Mouse (Mus musculus): Measurements from ENCODE around the gene Kdf1. TPM values are rescaled to one million over a fixed set of nuclear protein-coding genes. Genes with fewer than 3 reads are reported as not detected.

Gene Kdf1
- polyA plus RNA-seq, 1 experiment = not detected

DNA sequence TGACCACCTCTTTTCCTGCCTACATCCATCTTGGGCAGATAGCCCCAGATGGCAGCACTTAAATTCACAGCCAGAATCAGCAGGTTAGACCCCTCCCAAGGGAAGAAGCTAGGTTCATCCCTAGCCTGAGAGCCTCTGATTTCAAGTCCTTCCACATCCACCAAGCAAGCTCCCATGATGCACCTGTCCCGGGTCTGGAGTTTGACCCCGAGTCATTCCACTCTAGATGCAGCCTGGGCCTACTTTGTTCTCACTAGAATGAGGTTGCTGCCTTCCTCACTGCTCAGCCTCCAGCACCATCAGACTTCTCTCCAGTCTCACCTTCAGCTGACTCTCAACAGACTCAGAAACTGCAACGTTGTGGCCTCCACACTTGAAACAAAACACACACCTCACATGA lies 17.3 kb downstream of the Kdf1 start:
- Histone ChIP-seq H3K36me3 (ENCODE audit: control insufficient read depth) (peaks cover 89% of the 10 kb centered on the region), H3K4me3 (replicated peaks) (no peak overlapping the region), H3K27me3 (ENCODE audit: control insufficient read depth) (no peaks in the 10 kb centered on the region), H3K4me1 (ENCODE audit: control insufficient read depth) (no peaks in the 10 kb centered on the region), H3K9me3 (ENCODE audit: control insufficient read depth, low read length) (no peaks in the 10 kb centered on the region)
- TF ChIP-seq GATA1 (IDR thresholded peaks at IDR 0.05; ENCODE audit: low read length) (no peak), TAL1 (IDR thresholded peaks at IDR 0.05; ENCODE audit: low read length) (no peak)

DNA sequence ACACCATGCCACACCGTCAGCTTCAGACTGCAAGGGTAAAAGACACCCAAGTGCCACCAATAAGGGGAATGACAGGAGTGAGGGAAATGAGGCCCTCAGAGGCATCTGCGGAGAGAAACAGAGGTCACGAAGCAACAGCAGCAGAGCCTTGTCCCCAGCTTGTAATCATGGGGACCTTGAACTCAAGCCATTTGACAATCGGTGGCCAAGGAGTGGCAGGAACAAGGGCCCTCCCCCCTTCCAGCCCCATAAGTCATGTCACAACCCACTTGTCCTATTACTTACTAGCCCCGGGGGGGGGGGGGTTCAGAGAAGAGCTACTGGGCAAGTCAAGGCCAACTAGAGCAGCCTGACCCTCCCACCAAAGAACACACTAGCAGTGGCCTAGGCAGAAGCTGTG lies 17.9 kb downstream of the Kdf1 start:
- H3K27me3 ChIP-seq (ENCODE audit: control insufficient read depth) = no peaks in the 10 kb centered on the region
- no peak overlapping the region for H3K4me3 ChIP-seq (replicated peaks)

DNA sequence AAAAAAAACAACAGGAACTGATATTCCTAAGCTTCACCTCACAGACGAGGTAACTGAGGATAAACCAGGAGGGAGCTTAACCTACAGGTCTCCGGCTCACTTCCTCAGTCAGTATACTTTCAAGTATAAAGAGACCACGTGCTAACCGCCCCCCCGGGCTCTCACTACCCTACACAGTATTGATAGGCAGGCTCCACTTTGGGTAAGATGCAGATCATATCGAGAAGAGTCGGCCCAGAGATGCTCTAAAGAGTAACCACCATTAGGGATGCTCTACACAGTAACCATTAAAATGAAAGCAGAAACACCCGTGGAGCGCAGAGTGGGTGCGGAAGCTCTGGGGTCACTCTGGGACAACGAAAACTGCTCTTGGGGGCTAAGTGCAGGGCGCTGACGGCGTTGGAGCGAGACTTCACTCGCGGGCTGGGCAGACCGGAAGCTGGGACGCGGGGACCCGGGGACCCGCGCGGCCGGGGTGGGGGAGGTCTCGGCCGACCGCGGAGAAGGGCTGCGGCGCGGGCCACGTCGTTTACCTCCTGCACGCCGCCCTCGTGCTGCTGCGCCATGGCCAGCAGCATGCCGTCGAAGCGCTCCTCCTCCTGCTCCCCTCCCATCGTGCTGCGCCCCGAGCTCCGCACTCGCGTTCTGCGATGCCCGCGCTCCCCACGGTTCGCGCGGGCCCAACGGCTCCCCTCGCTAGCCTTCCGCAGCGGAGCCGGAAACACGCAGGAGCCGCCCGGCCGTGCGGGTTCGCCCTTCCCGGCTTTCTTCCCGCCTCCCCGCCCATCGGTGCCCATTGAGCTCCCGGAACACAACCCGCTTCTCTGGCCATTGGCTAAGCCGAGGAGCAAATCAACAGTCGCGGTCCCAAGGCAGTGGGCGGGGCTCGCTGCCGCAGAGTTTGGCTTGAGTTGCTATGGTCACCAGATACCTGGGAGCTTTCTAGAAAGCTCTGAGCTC lies 26.8 kb downstream of the Kdf1 start, which contains the start of gene Nudc:
Gene Nudc (minus strand): TSS at position 725 of the 960 bp plus-strand sequence.
- Histone ChIP-seq H3K9me3 (ENCODE audit: control insufficient read depth, low read length) (peaks cover 3% of the 10 kb centered on the region; the same call in 1 of the 2 replicates), H3K36me3 (ENCODE audit: control insufficient read depth) (peaks cover 26% of the 10 kb centered on the region)
- TF ChIP-seq GATA1 (IDR thresholded peaks at IDR 0.05; ENCODE audit: low read length) (no peak), TAL1 (IDR thresholded peaks at IDR 0.05; ENCODE audit: low read length) (no peak)

More for the DNA sequence above, 17.9 kb downstream of the Kdf1 start:
- Histone ChIP-seq H3K9me3 (ENCODE audit: control insufficient read depth, low read length) (no peaks in the 10 kb centered on the region), H3K4me1 (ENCODE audit: control insufficient read depth) (no peaks in the 10 kb centered on the region), H3K36me3 (ENCODE audit: control insufficient read depth) (peaks cover 88% of the 10 kb centered on the region)
- TF ChIP-seq TAL1 (IDR thresholded peaks at IDR 0.05; ENCODE audit: low read length) (no peak), GATA1 (IDR thresholded peaks at IDR 0.05; ENCODE audit: low read length) (no peak)

DNA sequence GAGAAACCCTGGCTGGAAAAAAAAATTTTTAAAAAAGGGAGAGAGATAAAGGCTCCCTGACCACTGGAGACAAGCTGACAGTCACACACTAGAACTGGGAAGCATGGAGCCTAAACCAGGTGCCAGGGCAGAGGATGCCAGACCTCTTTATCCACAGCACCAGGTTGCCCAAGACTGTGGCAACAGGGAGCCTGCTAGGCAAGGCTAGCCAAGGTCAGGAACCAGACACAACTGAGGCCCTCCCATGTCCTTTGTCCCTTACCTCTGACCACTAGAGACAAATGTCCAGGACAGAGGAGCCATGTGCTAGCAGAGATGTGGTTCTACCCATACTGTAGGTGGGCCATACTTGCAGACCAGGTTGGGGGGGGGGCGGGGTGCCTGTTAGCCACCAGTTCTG lies 33.3 kb downstream of the Kdf1 start:
- Histone ChIP-seq H3K9me3 (ENCODE audit: control insufficient read depth, low read length) (peaks cover 3% of the 10 kb centered on the region; the same call in 1 of the 2 replicates), H3K27me3 (ENCODE audit: control insufficient read depth) (peaks cover 14% of the 10 kb centered on the region; the same call in 1 of the 2 replicates), H3K4me3 (replicated peaks) (no peak overlapping the region), H3K4me1 (ENCODE audit: control insufficient read depth) (peaks cover 3% of the 10 kb centered on the region), H3K36me3 (ENCODE audit: control insufficient read depth) (no peaks in the 10 kb centered on the region)
- no peak for TF ChIP-seq GATA1 (IDR thresholded peaks at IDR 0.05; ENCODE audit: low read length)
- no peak for TF ChIP-seq TAL1 (IDR thresholded peaks at IDR 0.05; ENCODE audit: low read length)

More for the DNA sequence above, 26.8 kb downstream of the Kdf1 start, which contains the start of gene Nudc:
- H3K27me3 ChIP-seq (ENCODE audit: control insufficient read depth) = no peaks in the 10 kb centered on the region
- peaks cover 26% of the 10 kb centered on the region for H3K4me1 ChIP-seq (ENCODE audit: control insufficient read depth)
- peak within 1 kb of the TSS; percentile 89 for H3K4me3 ChIP-seq (replicated peaks)

DNA sequence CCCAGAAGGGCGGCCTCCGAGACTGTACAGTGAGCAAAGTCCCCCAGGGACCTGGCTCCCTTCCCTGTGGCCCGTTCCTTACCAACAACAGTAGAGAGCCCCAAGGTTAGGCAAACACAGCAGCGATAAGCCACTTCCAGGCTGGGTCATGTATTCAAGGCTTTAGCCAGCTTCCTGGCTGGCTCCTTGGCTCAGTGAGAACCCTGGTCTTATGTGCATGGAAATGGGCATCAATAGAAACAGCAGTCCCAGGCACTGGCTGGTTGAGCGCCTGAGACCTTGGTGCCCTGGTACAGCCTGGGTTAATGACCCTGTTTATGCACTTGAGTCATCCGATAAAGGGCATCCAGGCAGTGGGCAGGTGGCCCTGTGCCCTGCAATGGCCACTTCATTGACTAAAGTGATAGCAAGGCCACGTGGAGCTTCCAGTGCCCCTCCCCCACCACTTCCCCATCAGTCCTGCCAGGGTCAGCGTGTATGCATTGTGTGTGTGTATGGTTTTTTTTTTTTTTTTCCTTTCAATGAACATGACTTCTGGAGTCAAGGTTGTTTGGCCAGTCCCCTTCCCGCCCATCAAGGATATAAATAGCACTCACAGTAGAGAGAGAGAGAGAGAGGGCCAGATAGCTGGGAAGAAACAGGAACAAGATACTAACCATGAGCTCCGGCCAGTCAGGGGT lies 34.1 kb downstream of the Kdf1 start, which contains the start of gene Nr0b2:
Gene Nr0b2 (plus strand): TSS at position 609 of the 680 bp plus-strand sequence.
- no peak for TF ChIP-seq GATA1 (IDR thresholded peaks at IDR 0.05; ENCODE audit: low read length)
- TF ChIP-seq TAL1 (IDR thresholded peaks at IDR 0.05; ENCODE audit: low read length) = no peak
- no peaks in the 10 kb centered on the region for H3K36me3 ChIP-seq (ENCODE audit: control insufficient read depth)
- H3K4me3 ChIP-seq (replicated peaks) = no peak within 1 kb of the TSS
- H3K27me3 ChIP-seq (ENCODE audit: control insufficient read depth) = peaks cover 14% of the 10 kb centered on the region; the same call in 1 of the 2 replicates
- H3K4me1 ChIP-seq (ENCODE audit: control insufficient read depth) = peaks cover 3% of the 10 kb centered on the region
- peaks cover 3% of the 10 kb centered on the region; the same call in 1 of the 2 replicates for H3K9me3 ChIP-seq (ENCODE audit: control insufficient read depth, low read length)

DNA sequence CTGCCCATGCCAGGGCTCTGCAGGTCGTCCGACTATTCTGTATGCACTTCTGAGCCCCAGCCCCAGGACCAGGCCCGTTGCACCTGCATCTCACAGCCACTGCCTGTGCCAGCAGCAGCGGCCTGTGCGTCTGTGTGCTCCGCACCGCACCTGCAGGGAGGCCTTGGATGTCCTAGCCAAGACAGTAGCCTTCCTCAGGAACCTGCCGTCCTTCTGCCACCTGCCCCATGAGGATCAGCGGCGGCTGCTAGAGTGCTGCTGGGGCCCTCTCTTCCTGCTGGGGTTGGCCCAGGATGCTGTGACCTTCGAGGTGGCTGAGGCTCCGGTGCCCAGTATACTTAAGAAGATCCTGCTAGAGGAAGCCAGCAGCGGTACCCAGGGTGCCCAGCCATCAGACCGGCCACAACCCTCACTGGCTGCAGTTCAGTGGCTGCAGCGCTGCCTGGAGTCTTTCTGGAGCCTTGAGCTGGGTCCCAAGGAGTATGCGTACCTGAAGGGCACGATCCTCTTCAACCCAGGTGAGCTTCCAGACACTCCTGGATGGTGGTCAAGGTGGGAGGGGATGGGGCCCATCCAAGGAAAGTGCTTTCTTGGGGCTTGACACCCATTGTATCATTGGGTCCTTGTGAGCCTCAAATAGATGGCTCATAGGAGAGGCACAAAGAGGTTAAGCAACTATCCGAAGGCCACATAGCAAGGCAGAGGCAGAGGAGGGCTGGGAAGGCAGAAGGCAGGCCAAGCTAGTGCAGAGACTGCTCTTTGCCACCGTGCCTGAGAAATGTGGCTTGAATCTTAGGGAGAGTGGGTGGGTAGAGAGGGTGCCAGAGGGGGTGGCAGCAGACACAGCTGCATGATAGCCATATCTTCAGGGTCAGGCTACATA lies 34.9 kb downstream of the Kdf1 start:
- Histone ChIP-seq H3K9me3 (ENCODE audit: control insufficient read depth, low read length) (no peaks in the 10 kb centered on the region), H3K27me3 (ENCODE audit: control insufficient read depth) (peaks cover 14% of the 10 kb centered on the region; the same call in 1 of the 2 replicates), H3K36me3 (ENCODE audit: control insufficient read depth) (no peaks in the 10 kb centered on the region), H3K4me1 (ENCODE audit: control insufficient read depth) (peaks cover 3% of the 10 kb centered on the region), H3K4me3 (replicated peaks) (no peak overlapping the region)
- no peak for TF ChIP-seq TAL1 (IDR thresholded peaks at IDR 0.05; ENCODE audit: low read length)
- TF ChIP-seq GATA1 (IDR thresholded peaks at IDR 0.05; ENCODE audit: low read length) = no peak

DNA sequence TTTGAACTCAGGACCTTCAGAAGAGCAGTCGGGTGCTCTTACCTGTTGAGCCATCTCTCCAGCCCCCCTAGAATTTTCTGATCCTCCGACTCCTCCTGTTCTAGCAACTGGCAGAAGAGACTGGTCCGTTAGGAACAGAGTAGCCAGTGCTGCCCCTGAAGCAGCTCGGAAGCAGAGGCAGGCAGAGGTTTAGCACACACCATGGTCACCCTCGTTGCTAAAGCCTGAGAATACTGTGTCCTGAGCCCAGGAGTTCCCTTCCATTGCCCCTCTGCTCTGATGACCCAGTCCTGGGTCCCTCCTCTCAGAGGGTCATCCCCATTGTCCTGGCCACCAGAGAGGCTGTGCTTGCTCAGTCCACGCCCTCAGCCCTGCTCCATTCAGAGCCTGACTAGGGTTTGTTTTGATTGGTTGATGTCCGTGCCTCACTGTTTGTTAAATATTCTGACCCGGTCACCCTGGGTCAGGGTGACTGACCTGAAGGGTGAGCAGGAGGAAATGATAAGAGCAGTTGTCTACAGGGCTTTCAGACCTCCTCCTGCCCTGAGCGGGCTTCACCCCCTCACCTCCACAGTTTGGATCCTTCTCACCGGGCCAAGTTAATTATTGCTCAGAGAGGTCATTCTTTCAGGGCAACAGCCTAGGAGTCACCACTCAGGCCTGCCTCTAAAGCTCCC lies 38.4 kb downstream of the Kdf1 start:
- Histone ChIP-seq H3K4me1 (ENCODE audit: control insufficient read depth) (peaks cover 3% of the 10 kb centered on the region), H3K36me3 (ENCODE audit: control insufficient read depth) (no peaks in the 10 kb centered on the region), H3K4me3 (replicated peaks) (no peak overlapping the region), H3K9me3 (ENCODE audit: control insufficient read depth, low read length) (no peaks in the 10 kb centered on the region), H3K27me3 (ENCODE audit: control insufficient read depth) (peaks cover 14% of the 10 kb centered on the region; the same call in 1 of the 2 replicates)
- no peak for TF ChIP-seq TAL1 (IDR thresholded peaks at IDR 0.05; ENCODE audit: low read length)
- no peak for TF ChIP-seq GATA1 (IDR thresholded peaks at IDR 0.05; ENCODE audit: low read length)

DNA sequence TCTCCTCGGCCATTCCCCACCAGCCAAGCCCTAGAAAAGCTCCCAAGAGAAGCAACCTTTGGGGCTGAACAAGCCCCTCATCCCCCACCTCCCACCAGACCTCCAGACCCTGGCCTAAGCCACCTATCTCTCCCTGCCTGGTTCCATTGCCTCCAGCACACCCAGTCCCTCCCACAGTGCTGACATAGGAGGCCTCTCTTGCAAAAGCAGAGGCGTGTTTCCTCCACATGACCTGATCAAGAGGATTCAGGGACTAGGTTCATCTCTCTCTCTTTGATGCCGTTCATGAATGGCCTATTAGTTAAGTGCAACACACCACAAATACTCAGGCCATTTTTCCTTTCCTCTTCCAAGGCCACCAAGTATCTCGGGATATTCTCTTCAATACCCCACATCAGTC lies 41.1 kb downstream of the Kdf1 start:
- Histone ChIP-seq H3K27me3 (ENCODE audit: control insufficient read depth) (peaks cover 7% of the 10 kb centered on the region; the same call in 1 of the 2 replicates), H3K9me3 (ENCODE audit: control insufficient read depth, low read length) (peaks cover 3% of the 10 kb centered on the region; the same call in 1 of the 2 replicates), H3K36me3 (ENCODE audit: control insufficient read depth) (no peaks in the 10 kb centered on the region), H3K4me3 (replicated peaks) (no peak overlapping the region), H3K4me1 (ENCODE audit: control insufficient read depth) (no peaks in the 10 kb centered on the region)
- TF ChIP-seq GATA1 (IDR thresholded peaks at IDR 0.05; ENCODE audit: low read length) (no peak), TAL1 (IDR thresholded peaks at IDR 0.05; ENCODE audit: low read length) (no peak)

Data from erythroblast, embryonic 14.5 days (primary cell).